Mouse (Mus musculus) cerebellum, adult 9-11 months (tissue): Measurements from ENCODE around the gene Fbxo9.
A peak's percentile ranks its signal among the peaks of the same experiment; 100 is the strongest.

Experiments used
- DNase-seq: peaks from one replicate; pipeline ENCODE4 v3.0.0; 2022

Gene Fbxo9

DNA sequence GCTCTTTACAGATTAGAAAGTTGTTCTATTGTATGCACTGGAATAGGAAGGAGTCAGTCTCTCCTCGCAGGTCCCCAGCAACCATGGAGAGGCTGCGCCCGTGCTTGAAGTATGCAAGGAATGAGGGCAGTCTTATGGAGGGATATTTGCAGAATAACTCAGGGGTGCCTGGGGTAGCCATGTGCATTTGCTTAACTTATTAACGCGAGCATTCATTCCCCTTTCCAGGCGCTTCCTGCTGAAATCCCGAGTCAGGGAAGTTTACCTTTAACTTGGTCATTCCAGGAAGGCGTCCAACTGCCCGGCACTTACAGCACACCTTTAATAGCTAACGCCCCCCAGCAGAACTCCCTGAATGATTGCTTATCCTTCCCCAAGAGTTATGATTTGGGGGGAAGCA, 44.7 kb downstream of the Fbxo9 start:
- no peak for DNase-seq

DNA sequence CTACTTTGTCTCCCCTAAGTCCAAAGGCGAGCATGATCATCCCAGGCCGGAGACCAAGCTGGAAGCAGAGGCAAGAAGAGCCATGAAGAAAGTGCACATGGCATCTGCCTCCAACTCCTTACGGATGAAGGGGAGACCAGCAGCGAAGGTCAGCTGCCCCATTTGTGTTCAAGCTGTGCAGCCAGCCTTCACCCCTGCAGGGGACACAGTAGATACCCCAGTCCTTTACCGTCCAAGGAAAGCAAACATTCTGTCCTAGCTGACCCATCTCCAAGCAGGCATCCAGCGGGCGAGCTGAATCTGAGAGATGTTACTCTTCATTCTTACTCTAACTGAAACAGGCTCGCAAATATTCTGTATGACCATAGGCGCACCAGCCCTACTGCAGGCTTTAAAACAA, 46.5 kb downstream of the Fbxo9 start:
- no peak for DNase-seq

GRCm38 (mm10) chr9:78059525-78060120, 49.2 kb downstream of the Fbxo9 start:
- DNase-seq, result no peak

DNA sequence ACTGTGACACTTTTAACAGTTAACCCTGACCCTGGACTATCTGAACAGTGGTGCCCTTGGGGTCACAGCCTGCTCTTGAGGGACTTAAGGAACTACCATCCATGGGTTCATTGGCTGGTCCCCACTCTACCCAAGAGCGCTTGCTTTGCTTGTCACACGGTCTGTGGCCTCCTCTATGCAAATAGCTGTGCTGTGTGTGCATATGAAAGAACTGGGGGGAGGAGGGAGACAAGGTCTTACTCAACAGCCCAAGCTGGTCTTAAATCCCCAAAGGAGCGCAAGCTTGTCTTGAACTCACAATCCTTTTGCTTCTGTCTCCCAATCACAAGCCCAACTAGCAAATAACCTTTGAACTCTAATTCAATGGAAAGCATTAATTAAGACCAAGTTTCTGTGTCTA, 54.6 kb downstream of the Fbxo9 start:
- DNase-seq, result no peak

- DNase-seq, result no peak
These were observed 55.0 kb downstream of the Fbxo9 start for GRCm38 (mm10) chr9:78053821-78054220.

DNA sequence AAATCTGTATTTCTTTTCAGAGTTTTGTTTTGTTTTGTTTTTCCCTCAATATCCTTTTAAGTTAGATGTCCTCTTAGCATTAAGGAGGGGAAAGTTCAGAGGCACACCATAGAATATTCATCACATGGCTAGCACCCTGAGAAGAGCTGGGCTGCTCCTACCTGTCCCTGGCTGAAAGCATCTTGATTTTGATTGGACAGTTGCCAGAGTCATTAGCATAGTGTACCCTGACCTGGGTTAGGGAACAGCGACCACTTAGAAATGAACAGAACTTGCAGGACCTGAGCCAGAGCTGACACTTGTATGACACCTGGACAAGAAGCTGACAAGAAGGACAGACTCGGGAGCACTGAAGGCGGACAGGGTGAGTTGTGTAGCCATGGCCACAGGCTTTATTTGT, 57.2 kb downstream of the Fbxo9 start, which contains the start of gene Gcm1:
TSS of gene Gcm1 (plus strand) at position 248 of the 400 bp plus-strand sequence.
- DNase-seq, result no peak

- DNase-seq, result no peak
These were observed 58.4 kb downstream of the Fbxo9 start for GRCm38 (mm10) chr9:78050452-78050970.

- no peak for DNase-seq
These were observed 62.1 kb downstream of the Fbxo9 start for GRCm38 (mm10) chr9:78046755-78047154.

DNA sequence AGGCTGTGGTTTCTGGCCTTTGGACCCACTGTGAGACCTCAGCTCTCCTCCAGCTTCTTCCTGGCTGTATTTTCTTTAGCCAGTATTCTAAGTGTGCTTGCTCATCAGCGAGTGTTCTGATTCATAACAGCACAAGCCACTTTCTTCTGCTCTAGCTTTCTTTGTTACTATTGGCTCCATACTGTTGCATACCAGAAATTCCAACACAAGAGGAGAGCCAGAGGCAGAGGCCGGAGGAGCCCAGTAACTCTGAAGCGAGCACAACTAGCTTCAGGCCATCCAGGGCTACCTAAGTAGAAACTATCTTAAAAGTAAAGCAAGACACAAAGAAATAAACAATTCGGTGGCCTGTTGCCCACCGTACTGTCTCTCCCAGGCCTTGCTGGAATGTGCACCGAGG, 63.7 kb downstream of the Fbxo9 start:
- no peak for DNase-seq

DNA sequence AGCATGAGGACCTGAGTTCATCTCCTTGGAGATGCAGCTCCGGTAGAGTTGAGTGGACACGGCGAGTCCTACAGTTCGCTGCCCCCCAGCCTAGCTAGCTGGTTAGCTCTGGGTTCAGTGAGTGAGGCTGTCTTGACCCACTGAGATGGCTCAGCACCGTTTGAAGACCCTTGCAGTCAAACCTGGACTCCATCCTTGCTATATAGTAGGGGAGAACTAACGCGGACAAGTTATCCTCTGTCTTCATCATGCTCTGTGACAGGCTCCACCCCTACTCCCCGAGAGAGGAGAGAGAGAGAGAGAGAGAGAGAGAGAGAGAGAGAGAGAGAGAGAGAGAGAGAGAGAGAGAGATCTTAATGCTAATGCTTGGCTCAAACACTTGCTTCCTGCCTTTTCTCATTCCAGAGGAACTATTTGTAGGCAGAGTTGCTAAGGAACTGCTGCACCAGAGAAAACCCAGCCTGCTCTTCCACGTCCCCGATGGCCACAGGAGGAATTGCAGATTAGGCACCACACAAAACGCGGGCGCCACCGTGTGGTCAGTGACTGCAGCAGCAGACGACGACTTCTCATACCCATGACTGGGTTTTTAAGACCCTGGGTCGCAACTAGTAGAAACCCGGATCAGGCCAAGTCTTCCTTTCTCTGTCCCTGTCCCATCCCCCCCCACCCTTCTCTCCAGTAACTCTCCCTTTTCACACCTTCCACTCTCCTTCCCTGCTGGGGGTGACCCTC, 69.9 kb downstream of the Fbxo9 start:
- DNase-seq, result peak; percentile 47

- DNase-seq, result no peak
These were observed 73.0 kb downstream of the Fbxo9 start for GRCm38 (mm10) chr9:78035831-78036230.

DNA sequence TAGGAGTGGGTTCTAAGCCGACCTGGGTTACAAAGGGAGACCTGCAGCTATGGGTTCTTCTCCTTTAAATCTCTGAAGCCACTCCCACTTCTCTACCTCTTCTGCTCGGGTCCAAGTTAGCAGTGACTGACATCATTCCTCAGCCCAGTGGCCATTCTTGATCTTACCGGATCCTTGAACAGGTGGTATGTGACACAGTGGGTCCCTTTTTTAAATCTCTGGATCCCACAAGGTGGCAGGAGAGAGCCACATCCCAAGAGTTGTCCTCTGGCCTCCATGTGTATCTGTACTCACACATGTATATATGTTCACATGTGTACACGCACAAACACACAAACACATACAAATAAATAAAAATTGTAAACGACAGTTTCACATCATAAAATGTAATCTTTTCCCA, 73.6 kb downstream of the Fbxo9 start:
- no peak for DNase-seq

DNA sequence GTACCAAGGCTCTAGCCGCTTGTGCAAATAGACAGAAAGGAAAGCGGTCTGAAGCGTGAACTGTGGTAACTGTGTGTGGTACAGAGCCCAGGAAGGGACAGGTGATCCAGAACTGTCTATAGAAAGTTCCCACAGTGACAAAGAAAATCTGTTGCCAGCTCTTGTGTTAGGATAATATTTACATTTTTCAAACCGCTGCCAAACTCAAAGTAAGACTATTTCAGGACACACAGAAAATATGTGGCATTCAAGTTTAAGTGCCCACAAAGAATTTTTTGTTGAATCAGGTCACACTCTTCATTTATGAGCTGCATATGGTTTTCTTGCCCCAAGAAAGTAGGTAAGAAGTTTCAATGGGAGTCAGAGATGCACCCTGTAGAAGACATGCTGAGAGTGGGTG, 75.9 kb downstream of the Fbxo9 start:
- DNase-seq, result no peak
